Mouse (Mus musculus) cerebellum, adult 2 months (tissue): ENCODE data around the gene Zfp87.

ENCODE experiments used
- CTCF ChIP-seq: fragments of 200-500 bp; IDR thresholded peaks from 2 replicates; pipeline ENCODE4 v1.5.1; 2011; ENCODE audit warnings: low read depth, mild to moderate bottlenecking, control low read depth, low read length, moderate library complexity, borderline replicate concordance; ENCODE audit not compliant: insufficient read depth
- POLR2A ChIP-seq: fragments of 200-500 bp; IDR thresholded peaks from 2 replicates; pipeline ENCODE4 v1.6.1; 2011; ENCODE audit warnings: low read length, control low read depth, borderline replicate concordance; ENCODE audit not compliant: insufficient read depth

- TF ChIP-seq CTCF: no peak
- no peak for TF ChIP-seq POLR2A
These were observed 56.7 kb downstream of the Zfp87 start for GRCm38 (mm10) chr13:67469274-67469673.
